Mouse (Mus musculus) kidney, adult 2 months (tissue): ENCODE measurements around the gene Rfx1. TPM values are rescaled to one million over a fixed set of nuclear protein-coding genes. Genes with fewer than 3 reads are reported as not detected.

Experiments used
- DNase-seq: peaks from one replicate; pipeline ENCODE4 v3.0.0; 2021
- H3K27ac ChIP-seq: fragments of 200-500 bp; 2 replicates; pipeline ENCODE4 v1.5.1; 2012; ENCODE audit warnings: low read depth, low read length, control low read depth, inconsistent platforms; ENCODE audit not compliant: insufficient read depth
- H3K27me3 ChIP-seq: fragments of 200-500 bp; replicated peaks from 2 replicates; pipeline ENCODE4 v1.6.1; 2012; ENCODE audit warnings: mild to moderate bottlenecking, moderate library complexity, low read length, inconsistent platforms; ENCODE audit not compliant: control insufficient read depth, insufficient read depth
- H3K36me3 ChIP-seq: fragments of 200-500 bp; 2 replicates; pipeline ENCODE4 v1.6.1; 2012; ENCODE audit warnings: mild to moderate bottlenecking, moderate library complexity, low read length, inconsistent platforms; ENCODE audit not compliant: control insufficient read depth, insufficient read depth
- H3K4me1 ChIP-seq: fragments of 200-500 bp; 2 replicates; pipeline ENCODE4 v1.6.1; 2011; ENCODE audit warnings: low read length; ENCODE audit not compliant: control insufficient read depth, insufficient read depth
- H3K4me3 ChIP-seq: fragments of 200-500 bp; 2 replicates; pipeline ENCODE4 v1.5.1; 2011; ENCODE audit warnings: mild to moderate bottlenecking, low read depth, low read length, control low read depth; ENCODE audit not compliant: insufficient read depth
- CTCF ChIP-seq: fragments of 200-500 bp; conservative IDR thresholded peaks from 2 replicates; pipeline ENCODE4 v1.5.1; 2011; ENCODE audit warnings: low read depth, mild to moderate bottlenecking, control low read depth, low read length, moderate library complexity, mixed read lengths; ENCODE audit not compliant: insufficient read depth, insufficient read length
- POLR2A ChIP-seq: fragments of 200-500 bp; IDR thresholded peaks from one replicate; pipeline ENCODE4 v1.6.1; 2011; ENCODE audit warnings: low read depth, low read length, control low read depth
- WGBS: fragments of 180-500 bp; shearing (Covaris S2); methylation state at CpG from one replicate; pipeline ENCODE4 v1.1.7; 2018; 5-methylcytosine and 5-hydroxymethylcytosine counted together
- polyA plus RNA-seq: library from polyadenylated mRNA; depleted of rRNA; stranded (reverse); fragments of >200 nt; gene quantifications from 2 replicates; pipeline ENCODE4 v1.2.3, GENCODE M21; 2012

Gene Rfx1
- polyA plus RNA-seq, 1 experiment: 15.8 TPM

DNA sequence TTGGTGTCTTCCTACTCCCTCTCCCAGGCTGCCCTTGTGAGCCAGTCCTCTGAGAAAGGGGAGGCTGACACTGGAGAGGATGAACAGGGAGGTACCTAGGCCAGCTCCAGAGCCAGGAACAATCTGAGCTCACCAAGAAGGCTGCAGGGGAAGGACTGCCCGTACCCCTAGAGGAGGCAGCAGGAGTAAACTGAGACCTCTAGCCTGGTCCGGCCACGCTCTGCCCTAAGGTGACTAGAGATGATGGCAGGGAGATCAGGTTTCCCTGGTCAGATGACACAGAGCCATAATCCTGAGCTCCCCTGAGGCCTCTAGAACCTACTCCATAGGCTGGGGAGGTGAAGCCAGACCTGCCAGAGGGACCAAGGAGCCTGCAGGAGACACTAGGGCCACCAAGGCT lies 10.2 kb downstream of the Rfx1 start:
- no peak overlapping the region for H3K27ac ChIP-seq
- no peak for DNase-seq
- no peak overlapping the region for H3K4me3 ChIP-seq
- H3K4me1 ChIP-seq: peaks cover 3% of the 10 kb centered on the region; the same call in 1 of the 2 replicates
- 78% methylated on average over 3 of the region's 3 CpGs for WGBS
- TF ChIP-seq POLR2A: no peak
- TF ChIP-seq CTCF: no peak
- no peaks in the 10 kb centered on the region for H3K36me3 ChIP-seq
- no peaks in the 10 kb centered on the region for H3K27me3 ChIP-seq

- Histone ChIP-seq H3K27ac (no peak overlapping the region), H3K27me3 (no peaks in the 10 kb centered on the region), H3K36me3 (no peaks in the 10 kb centered on the region), H3K4me1 (no peaks in the 10 kb centered on the region), H3K4me3 (no peak overlapping the region)
- 78% methylated on average over 5 of the region's 5 CpGs for WGBS
- TF ChIP-seq POLR2A: no peak
- TF ChIP-seq CTCF: no peak
- DNase-seq: no peak
Measured at GRCm38 (mm10) chr8:84079206-84079605, 12.6 kb downstream of the Rfx1 start.

DNA sequence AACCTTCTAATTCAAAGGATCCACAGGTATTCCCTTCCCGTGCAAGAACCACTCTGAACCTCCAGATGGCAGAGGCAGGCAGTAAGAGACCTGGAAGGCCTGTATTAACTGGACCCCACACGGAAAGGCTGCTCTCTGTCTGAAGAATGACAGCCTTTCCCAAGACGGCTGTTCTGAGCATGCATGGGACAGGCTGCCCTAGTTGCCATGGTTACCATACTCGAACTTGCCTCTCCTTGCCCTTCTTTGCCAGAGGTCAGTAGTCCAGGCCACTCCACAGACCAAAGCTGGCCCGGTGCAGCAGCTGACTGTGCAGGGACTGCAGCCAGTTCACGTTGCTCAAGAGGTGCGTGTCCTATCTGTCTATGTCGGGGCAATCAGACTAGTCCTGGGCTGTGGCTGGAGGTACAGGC lies 17.2 kb downstream of the Rfx1 start:
- Histone ChIP-seq H3K36me3 (no peaks in the 10 kb centered on the region), H3K4me3 (peak overlapping the region; percentile 48; the same call in 1 of the 2 replicates), H3K27me3 (no peaks in the 10 kb centered on the region), H3K27ac (peak overlapping the region; percentile 40; the same call in 1 of the 2 replicates), H3K4me1 (peaks cover 3% of the 10 kb centered on the region; the same call in 1 of the 2 replicates)
- no peak; the same call in 1 of the 2 replicates for TF ChIP-seq CTCF
- no peak for TF ChIP-seq POLR2A
- DNase-seq: peak; percentile 94
- WGBS: 26% methylated on average over 8 of the region's 8 CpGs

GRCm38 (mm10) chr8:84084341-84085115 lies 17.9 kb downstream of the Rfx1 start:
- 69% methylated on average over 42 of the region's 42 CpGs for WGBS
- H3K4me3 ChIP-seq: peak overlapping the region; percentile 48
- peaks cover 3% of the 10 kb centered on the region; the same call in 1 of the 2 replicates for H3K4me1 ChIP-seq
- no peaks in the 10 kb centered on the region for H3K36me3 ChIP-seq
- DNase-seq: peak; percentile 62
- TF ChIP-seq CTCF: no peak
- TF ChIP-seq POLR2A: no peak
- H3K27ac ChIP-seq: peak overlapping the region; percentile 40; the same call in 1 of the 2 replicates
- H3K27me3 ChIP-seq: no peaks in the 10 kb centered on the region

DNA sequence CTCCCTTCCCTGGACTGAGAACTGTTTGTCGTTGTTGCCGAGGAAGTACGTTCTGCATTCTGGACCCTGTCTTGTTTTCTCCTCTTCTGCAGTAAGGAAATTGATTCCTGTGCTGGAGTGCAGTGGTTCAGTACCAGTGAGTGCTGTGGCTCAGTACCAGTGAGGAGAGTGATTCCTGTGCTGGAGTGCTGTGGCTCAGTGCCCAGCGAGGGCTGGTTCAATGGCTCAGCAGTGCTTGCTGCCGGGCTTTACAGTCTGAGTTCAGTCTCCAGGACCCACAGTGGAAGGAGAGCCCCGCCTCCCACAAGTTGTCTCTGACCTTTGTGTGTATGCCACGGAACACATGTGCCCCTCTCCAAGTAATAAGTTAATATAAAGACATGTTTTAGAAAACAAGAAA lies 20.5 kb downstream of the Rfx1 start:
- DNase-seq: peak; percentile 69

GRCm38 (mm10) chr8:84087821-84088220 lies 21.2 kb downstream of the Rfx1 start:
- TF ChIP-seq POLR2A: no peak
- TF ChIP-seq CTCF: no peak
- Histone ChIP-seq H3K27ac (no peak overlapping the region), H3K36me3 (no peaks in the 10 kb centered on the region), H3K4me3 (no peak overlapping the region), H3K4me1 (peaks cover 3% of the 10 kb centered on the region; the same call in 1 of the 2 replicates), H3K27me3 (no peaks in the 10 kb centered on the region)
- WGBS: 88% methylated on average over 14 of the region's 14 CpGs
- DNase-seq: no peak

More for the DNA sequence above, 20.5 kb downstream of the Rfx1 start:
- Histone ChIP-seq H3K27ac (peak overlapping the region; percentile 5; the same call in 1 of the 2 replicates), H3K27me3 (no peaks in the 10 kb centered on the region), H3K4me1 (peaks cover 3% of the 10 kb centered on the region; the same call in 1 of the 2 replicates), H3K4me3 (no peak overlapping the region), H3K36me3 (no peaks in the 10 kb centered on the region)
- TF ChIP-seq CTCF: no peak
- TF ChIP-seq POLR2A: no peak
- 56% methylated on average over 7 of the region's 7 CpGs for WGBS

- no peak overlapping the region for H3K4me3 ChIP-seq
- H3K36me3 ChIP-seq: no peaks in the 10 kb centered on the region
- 78% methylated on average over 9 of the region's 9 CpGs for WGBS
- no peak for DNase-seq
- H3K27ac ChIP-seq: no peak overlapping the region
- peaks cover 3% of the 10 kb centered on the region; the same call in 1 of the 2 replicates for H3K4me1 ChIP-seq
- no peaks in the 10 kb centered on the region for H3K27me3 ChIP-seq
- no peak for TF ChIP-seq POLR2A
- TF ChIP-seq CTCF: no peak
Measured at GRCm38 (mm10) chr8:84089277-84089676, 22.6 kb downstream of the Rfx1 start.
